Mouse (Mus musculus) midbrain, embryonic 15.5 days (tissue): Measurements from ENCODE around the gene Cfap73. TPM values are rescaled to one million over a fixed set of nuclear protein-coding genes. Genes with fewer than 3 reads are reported as not detected.

Experiments
- ATAC-seq: fragments of 200-750 bp; cut with Nextera tagmentation; replicated peaks from 2 replicates; pipeline ENCODE4 v1.8.0; 2017; ENCODE audit warnings: moderate TSS enrichment
- H3K27ac ChIP-seq: fragments of 300-500 bp; sonication (generic); 2 replicates; pipeline ENCODE4 v1.5.1; 2015; ENCODE audit warnings: mild to moderate bottlenecking, inconsistent platforms
- H3K27me3 ChIP-seq: fragments of 300-500 bp; sonication (generic); replicated peaks from 2 replicates; pipeline ENCODE4 v1.6.1; 2015; ENCODE audit warnings: inconsistent platforms
- H3K36me3 ChIP-seq: fragments of 300-500 bp; sonication (generic); replicated peaks from 2 replicates; pipeline ENCODE4 v1.6.1; 2015; ENCODE audit warnings: inconsistent platforms
- H3K4me1 ChIP-seq: fragments of 300-500 bp; sonication (generic); 2 replicates; pipeline ENCODE4 v1.6.1; 2015; ENCODE audit warnings: inconsistent platforms
- H3K4me2 ChIP-seq: fragments of 300-500 bp; sonication (generic); 2 replicates; pipeline ENCODE4 v1.6.1; 2015; ENCODE audit warnings: inconsistent platforms, mild to moderate bottlenecking, moderate library complexity
- H3K4me3 ChIP-seq: fragments of 300-500 bp; sonication (generic); 2 replicates; pipeline ENCODE4 v1.5.1; 2015; ENCODE audit warnings: mild to moderate bottlenecking, inconsistent platforms
- H3K9ac ChIP-seq: fragments of 300-500 bp; sonication (generic); 2 replicates; pipeline ENCODE4 v1.6.1; 2015; ENCODE audit warnings: mild to moderate bottlenecking, inconsistent platforms
- H3K9me3 ChIP-seq: fragments of 300-500 bp; sonication (generic); 2 replicates; pipeline ENCODE4 v1.6.1; 2016; ENCODE audit warnings: inconsistent platforms
- WGBS: fragments of 180-500 bp; shearing (Covaris S2); methylation state at CpG from one replicate; pipeline ENCODE4 v1.1.7; 2015; ENCODE audit warnings: mixed read lengths; 5-methylcytosine and 5-hydroxymethylcytosine counted together
- polyA plus RNA-seq: library from polyadenylated mRNA; unstranded; fragments of >200 nt; fragmentation: Nextera tagmentation; extraction: Ambion mirVana; gene quantifications from 2 replicates; pipeline ENCODE4 v1.2.1, GENCODE M21; 2015

Gene Cfap73
- polyA plus RNA-seq, 1 experiment from 2014 or later, result 0.44 TPM

- H3K9me3 ChIP-seq, result no peaks in the 10 kb centered on the region
- no peak overlapping the region for H3K9ac ChIP-seq
- no peak overlapping the region for H3K4me2 ChIP-seq
- WGBS, result 13% methylated on average over 5 of the region's 5 CpGs
- no peaks in the 10 kb centered on the region for H3K36me3 ChIP-seq
- H3K4me3 ChIP-seq, result no peak overlapping the region
- peaks cover 19% of the 10 kb centered on the region for H3K4me1 ChIP-seq
- peak; percentile 74 for ATAC-seq
- peak overlapping the region; percentile 85 for H3K27ac ChIP-seq
- no peaks in the 10 kb centered on the region for H3K27me3 ChIP-seq
These were observed 26.8 kb upstream of the Cfap73 start for GRCm38 (mm10) chr5:120660816-120661215.

GRCm38 (mm10) chr5:120656281-120656751 is 22.3 kb upstream of the Cfap73 start:
- Histone ChIP-seq H3K4me3 (no peak overlapping the region), H3K9ac (no peak overlapping the region), H3K4me2 (no peak overlapping the region), H3K9me3 (no peaks in the 10 kb centered on the region), H3K36me3 (no peaks in the 10 kb centered on the region), H3K27ac (no peak overlapping the region), H3K27me3 (no peaks in the 10 kb centered on the region), H3K4me1 (peaks cover 15% of the 10 kb centered on the region)
- 88% methylated on average over 12 of the region's 12 CpGs for WGBS
- ATAC-seq, result no peak

GRCm38 (mm10) chr5:120653873-120654272 is 19.8 kb upstream of the Cfap73 start:
- WGBS, result 92% methylated on average over 2 of the region's 2 CpGs
- Histone ChIP-seq H3K36me3 (no peaks in the 10 kb centered on the region), H3K9me3 (no peaks in the 10 kb centered on the region), H3K4me2 (no peak overlapping the region), H3K9ac (no peak overlapping the region), H3K27ac (no peak overlapping the region), H3K4me3 (no peak overlapping the region), H3K27me3 (peaks cover 21% of the 10 kb centered on the region), H3K4me1 (peaks cover 17% of the 10 kb centered on the region)
- no peak for ATAC-seq

GRCm38 (mm10) chr5:120652915-120653701 is 19.1 kb upstream of the Cfap73 start:
- ATAC-seq, result no peak
- 86% methylated on average over 28 of the region's 28 CpGs for WGBS
- Histone ChIP-seq H3K4me1 (peaks cover 19% of the 10 kb centered on the region), H3K36me3 (no peaks in the 10 kb centered on the region), H3K27me3 (peaks cover 29% of the 10 kb centered on the region), H3K4me2 (no peak overlapping the region), H3K9me3 (no peaks in the 10 kb centered on the region), H3K9ac (no peak overlapping the region), H3K27ac (no peak overlapping the region), H3K4me3 (no peak overlapping the region)

- H3K9ac ChIP-seq, result no peak overlapping the region
- H3K4me1 ChIP-seq, result peaks cover 13% of the 10 kb centered on the region
- 87% methylated on average over 5 of the region's 5 CpGs for WGBS
- no peak overlapping the region for H3K4me2 ChIP-seq
- H3K27ac ChIP-seq, result no peak overlapping the region
- H3K4me3 ChIP-seq, result no peak overlapping the region
- peaks cover 34% of the 10 kb centered on the region for H3K27me3 ChIP-seq
- H3K9me3 ChIP-seq, result no peaks in the 10 kb centered on the region
- H3K36me3 ChIP-seq, result no peaks in the 10 kb centered on the region
- no peak for ATAC-seq
These were observed 17.2 kb upstream of the Cfap73 start for GRCm38 (mm10) chr5:120651230-120651629.

- H3K4me2 ChIP-seq, result 0 out of 2 replicates have a peak overlapping the region, but pooled peaks have one; percentile 52
- 27% methylated on average over 13 of the region's 13 CpGs for WGBS
- no peaks in the 10 kb centered on the region for H3K36me3 ChIP-seq
- no peak overlapping the region for H3K27ac ChIP-seq
- no peaks in the 10 kb centered on the region for H3K9me3 ChIP-seq
- no peak for ATAC-seq
- H3K4me1 ChIP-seq, result peaks cover 13% of the 10 kb centered on the region
- H3K4me3 ChIP-seq, result no peak overlapping the region
- peaks cover 34% of the 10 kb centered on the region for H3K27me3 ChIP-seq
- H3K9ac ChIP-seq, result no peak overlapping the region
These were observed 15.9 kb upstream of the Cfap73 start for GRCm38 (mm10) chr5:120649938-120650337.

- ATAC-seq, result peak; percentile 45; the same call in 1 of the 2 replicates
- no peak overlapping the region; the same call in 1 of the 2 replicates for H3K9ac ChIP-seq
- 4% methylated on average over 21 of the region's 21 CpGs for WGBS
These were observed 15.4 kb upstream of the Cfap73 start for GRCm38 (mm10) chr5:120649374-120649933.

GRCm38 (mm10) chr5:120648569-120649373 is 14.7 kb upstream of the Cfap73 start, which contains the start of gene Rasal1:
TSS of gene Rasal1 (plus strand) at chr5:120648812.
- Histone ChIP-seq H3K27me3 (peaks cover 34% of the 10 kb centered on the region), H3K27ac (no peak within 1 kb of the TSS), H3K4me3 (peak within 1 kb of the TSS; percentile 27), H3K9me3 (no peaks in the 10 kb centered on the region), H3K4me2 (peak within 1 kb of the TSS; percentile 52), H3K36me3 (no peaks in the 10 kb centered on the region), H3K4me1 (peaks cover 13% of the 10 kb centered on the region), H3K9ac (peak within 1 kb of the TSS; percentile 22; the same call in 1 of the 2 replicates)
- peak; percentile 39; the same call in 1 of the 2 replicates for ATAC-seq
- under 1% methylated on average over 51 of the region's 53 CpGs for WGBS

More at GRCm38 (mm10) chr5:120649374-120649933, 15.4 kb upstream of the Cfap73 start:
- peak overlapping the region; percentile 52 for H3K4me2 ChIP-seq
- peaks cover 13% of the 10 kb centered on the region for H3K4me1 ChIP-seq
- H3K36me3 ChIP-seq, result no peaks in the 10 kb centered on the region
- H3K4me3 ChIP-seq, result peak overlapping the region; percentile 27
- H3K27ac ChIP-seq, result no peak overlapping the region
- H3K27me3 ChIP-seq, result peaks cover 34% of the 10 kb centered on the region
- no peaks in the 10 kb centered on the region for H3K9me3 ChIP-seq

- no peak overlapping the region for H3K4me3 ChIP-seq
- no peaks in the 10 kb centered on the region for H3K9me3 ChIP-seq
- H3K4me2 ChIP-seq, result no peak overlapping the region
- no peak overlapping the region for H3K27ac ChIP-seq
- no peaks in the 10 kb centered on the region for H3K36me3 ChIP-seq
- H3K4me1 ChIP-seq, result peaks cover 13% of the 10 kb centered on the region
- peaks cover 34% of the 10 kb centered on the region for H3K27me3 ChIP-seq
- 41% methylated on average over 12 of the region's 12 CpGs for WGBS
- no peak overlapping the region for H3K9ac ChIP-seq
- no peak for ATAC-seq
These were observed 13.9 kb upstream of the Cfap73 start for GRCm38 (mm10) chr5:120647814-120648491.

GRCm38 (mm10) chr5:120647361-120647760 is 13.3 kb upstream of the Cfap73 start:
- Histone ChIP-seq H3K4me3 (no peak overlapping the region), H3K36me3 (no peaks in the 10 kb centered on the region), H3K4me1 (peaks cover 13% of the 10 kb centered on the region), H3K27me3 (peaks cover 34% of the 10 kb centered on the region), H3K27ac (no peak overlapping the region), H3K9ac (no peak overlapping the region), H3K4me2 (no peak overlapping the region), H3K9me3 (no peaks in the 10 kb centered on the region)
- WGBS, result 88% methylated on average over 3 of the region's 4 CpGs
- no peak for ATAC-seq

- H3K4me2 ChIP-seq, result no peak overlapping the region
- H3K9ac ChIP-seq, result no peak overlapping the region
- no peak overlapping the region for H3K27ac ChIP-seq
- no peaks in the 10 kb centered on the region for H3K9me3 ChIP-seq
- no peak overlapping the region for H3K4me3 ChIP-seq
- no peaks in the 10 kb centered on the region for H3K36me3 ChIP-seq
- H3K4me1 ChIP-seq, result peaks cover 13% of the 10 kb centered on the region
- peaks cover 33% of the 10 kb centered on the region for H3K27me3 ChIP-seq
- 50% methylated on average over 6 of the region's 6 CpGs for WGBS
- ATAC-seq, result no peak
These were observed 11.8 kb upstream of the Cfap73 start for GRCm38 (mm10) chr5:120645851-120646250.
